Mouse (Mus musculus) heart, embryonic 16.5 days (tissue): ENCODE measurements around the gene Kctd6. TPM values are rescaled to one million over a fixed set of nuclear protein-coding genes. Genes with fewer than 3 reads are reported as not detected.

Source experiments
- ATAC-seq: fragments of 200-750 bp; cut with Nextera tagmentation; replicated peaks from 2 replicates; pipeline ENCODE4 v1.8.0; 2017; ENCODE audit warnings: moderate number of reproducible peaks; ENCODE audit not compliant: insufficient read depth, low FRiP score; ENCODE audit errors: extremely low read depth
- H3K27ac ChIP-seq: fragments of 300-500 bp; sonication (generic); 2 replicates; pipeline ENCODE4 v1.5.1; 2014; ENCODE audit warnings: mild to moderate bottlenecking, low read length, control low read depth, moderate library complexity
- H3K27me3 ChIP-seq: fragments of 300-500 bp; sonication (generic); 2 replicates; pipeline ENCODE4 v1.6.1; 2014; ENCODE audit warnings: low read length, mixed read lengths; ENCODE audit not compliant: control insufficient read depth, insufficient read depth
- H3K36me3 ChIP-seq: fragments of 300-500 bp; sonication (generic); 2 replicates; pipeline ENCODE4 v1.6.1; 2014; ENCODE audit not compliant: control insufficient read depth, insufficient read depth
- H3K4me1 ChIP-seq: fragments of 300-500 bp; sonication (generic); 2 replicates; pipeline ENCODE4 v1.6.1; 2014; ENCODE audit warnings: low read length, mixed read lengths; ENCODE audit not compliant: control insufficient read depth, insufficient read depth
- H3K4me2 ChIP-seq: fragments of 300-500 bp; sonication (generic); 2 replicates; pipeline ENCODE4 v1.6.1; 2014; ENCODE audit warnings: low read depth, mild to moderate bottlenecking, control low read depth, low read length
- H3K4me3 ChIP-seq: fragments of 300-500 bp; sonication (generic); 2 replicates; pipeline ENCODE4 v1.5.1; 2014; ENCODE audit warnings: mild to moderate bottlenecking, control low read depth, low read length
- H3K9ac ChIP-seq: fragments of 300-500 bp; sonication (generic); 2 replicates; pipeline ENCODE4 v1.6.1; 2014; ENCODE audit warnings: low read length, control low read depth
- H3K9me3 ChIP-seq: fragments of 300-500 bp; sonication (generic); replicated peaks from 2 replicates; pipeline ENCODE4 v1.6.1; 2016; ENCODE audit warnings: low read length; ENCODE audit not compliant: control insufficient read depth
- WGBS: fragments of 180-500 bp; shearing (Covaris S2); extraction: QIAGEN DNeasy Blood & Tissue Kit; methylation state at CpG from one replicate; pipeline ENCODE4 v1.1.7; 2014; 5-methylcytosine and 5-hydroxymethylcytosine counted together
- polyA plus RNA-seq: library from polyadenylated mRNA; unstranded; fragments of >200 nt; fragmentation: Nextera tagmentation; extraction: Ambion mirVana; gene quantifications from 2 replicates; pipeline ENCODE4 v1.2.1, GENCODE M21; 2015

Kctd6 gene
- polyA plus RNA-seq, 1 experiment from 2014 or later, result 2.5 TPM

DNA sequence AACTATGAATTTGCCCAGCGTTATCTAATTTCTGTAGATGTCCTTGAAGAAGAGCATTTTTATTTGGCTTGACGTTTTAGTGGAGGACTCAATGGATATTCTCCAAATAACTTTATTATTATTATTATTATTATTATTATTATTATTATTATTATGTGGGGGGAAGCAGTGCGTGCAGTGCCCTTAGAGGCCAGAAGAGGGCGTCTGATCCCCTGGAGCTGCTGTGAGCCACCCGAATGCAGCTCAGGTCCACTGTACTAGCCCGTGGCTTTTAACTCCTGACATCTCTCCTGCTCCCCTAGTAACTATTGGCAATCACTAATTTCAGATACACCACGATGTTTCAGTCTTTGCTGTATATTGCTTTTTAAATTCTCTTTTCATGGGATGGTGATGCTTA, 6.4 kb downstream of the Kctd6 start:
- Histone ChIP-seq H3K27ac (no peak overlapping the region), H3K27me3 (no peaks in the 10 kb centered on the region), H3K36me3 (peaks cover 7% of the 10 kb centered on the region), H3K4me3 (no peak overlapping the region), H3K4me2 (no peak overlapping the region), H3K9ac (no peak overlapping the region), H3K9me3 (no peaks in the 10 kb centered on the region), H3K4me1 (peaks cover 12% of the 10 kb centered on the region)
- WGBS, result 68% methylated on average over 7 of the region's 7 CpGs
- no peak for ATAC-seq

DNA sequence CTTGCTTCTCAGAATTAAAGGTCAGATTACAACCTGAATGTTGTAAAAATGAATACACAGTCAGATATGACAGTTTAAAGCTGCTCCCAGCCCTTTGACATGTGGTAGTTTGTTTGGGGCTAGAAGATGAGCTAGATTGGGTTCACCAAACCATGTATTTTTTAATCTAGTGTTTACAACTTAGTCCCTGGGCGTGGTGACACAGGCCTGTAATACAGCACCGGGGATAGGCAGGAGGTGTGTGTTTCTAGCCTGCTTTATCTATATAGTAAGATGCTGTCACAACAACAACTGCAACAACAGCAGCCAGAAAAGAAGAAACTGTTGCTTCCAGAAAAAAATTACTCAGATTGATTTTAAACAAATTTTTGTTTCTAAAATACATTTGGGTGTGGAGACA, 7.0 kb downstream of the Kctd6 start:
- no peaks in the 10 kb centered on the region for H3K27me3 ChIP-seq
- H3K9me3 ChIP-seq, result no peaks in the 10 kb centered on the region
- H3K36me3 ChIP-seq, result peaks cover 7% of the 10 kb centered on the region
- no peak overlapping the region for H3K4me2 ChIP-seq
- H3K4me3 ChIP-seq, result no peak overlapping the region
- 92% methylated on average over 2 of the region's 2 CpGs for WGBS
- no peak overlapping the region for H3K27ac ChIP-seq
- H3K4me1 ChIP-seq, result peaks cover 6% of the 10 kb centered on the region
- ATAC-seq, result no peak
- H3K9ac ChIP-seq, result no peak overlapping the region

DNA sequence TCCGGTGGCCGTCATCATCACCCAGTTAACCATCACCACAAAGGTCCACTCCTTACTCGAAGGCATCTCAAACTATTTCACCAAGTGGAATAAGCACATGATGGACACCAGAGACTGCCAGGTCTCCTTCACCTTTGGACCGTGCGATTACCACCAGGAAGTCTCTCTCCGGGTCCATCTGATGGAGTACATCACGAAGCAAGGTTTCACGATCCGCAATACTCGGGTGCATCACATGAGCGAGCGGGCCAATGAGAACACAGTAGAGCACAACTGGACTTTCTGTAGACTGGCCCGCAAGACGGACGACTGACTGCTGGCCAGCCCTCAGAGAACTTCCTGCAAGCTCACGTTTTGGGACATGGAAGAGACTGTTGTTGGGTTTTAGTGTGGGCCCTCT, 8.6 kb downstream of the Kctd6 start:
- H3K27me3 ChIP-seq, result no peaks in the 10 kb centered on the region
- 93% methylated on average over 16 of the region's 16 CpGs for WGBS
- 0 out of 2 replicates have a peak, but pooled peaks cover 2% of the 10 kb centered on the region for H3K4me1 ChIP-seq
- ATAC-seq, result no peak
- H3K4me2 ChIP-seq, result no peak overlapping the region
- H3K9ac ChIP-seq, result no peak overlapping the region
- H3K4me3 ChIP-seq, result no peak overlapping the region
- no peak overlapping the region for H3K27ac ChIP-seq
- peaks cover 7% of the 10 kb centered on the region for H3K36me3 ChIP-seq
- H3K9me3 ChIP-seq, result no peaks in the 10 kb centered on the region

DNA sequence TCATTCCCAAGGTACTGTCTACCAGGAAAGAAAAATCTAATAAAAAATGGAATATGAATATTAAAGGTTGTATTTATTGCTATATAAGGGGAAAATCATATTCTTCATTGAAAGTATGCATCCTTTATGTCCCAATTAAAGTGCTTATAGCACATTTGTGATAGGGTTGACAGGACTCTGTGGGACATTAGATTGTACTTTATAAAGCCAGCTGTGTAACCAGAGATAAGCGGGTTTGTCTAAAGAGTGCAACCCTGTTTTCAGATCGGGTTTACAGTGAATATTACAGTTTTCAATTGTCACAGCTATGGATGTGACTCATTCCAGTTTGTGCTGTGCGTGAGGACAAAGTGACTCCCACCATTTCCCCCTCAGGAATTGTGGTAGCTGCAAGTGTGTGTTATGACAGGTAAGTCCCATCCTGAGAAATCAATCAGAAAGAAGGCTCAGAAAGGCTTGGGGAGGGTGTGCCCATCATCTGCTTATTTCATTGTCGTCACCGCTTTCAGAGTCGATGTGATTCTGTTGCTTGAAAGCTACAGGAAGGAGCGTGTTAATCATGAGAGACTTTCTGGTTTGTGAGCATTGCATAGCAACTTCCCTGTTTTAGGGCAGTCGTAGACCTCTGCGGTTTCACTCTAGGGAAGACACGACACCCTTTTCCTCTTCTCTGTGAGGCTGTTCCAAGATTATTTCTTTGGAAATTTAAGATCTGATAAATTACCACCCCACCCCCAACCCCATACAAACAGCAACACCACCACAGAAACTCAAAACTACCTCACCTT, 9.8 kb downstream of the Kctd6 start:
- WGBS, result 80% methylated on average over 10 of the region's 10 CpGs
- H3K4me1 ChIP-seq, result 0 out of 2 replicates have a peak, but pooled peaks cover 2% of the 10 kb centered on the region
- ATAC-seq, result no peak
- H3K36me3 ChIP-seq, result peaks cover 7% of the 10 kb centered on the region
- no peaks in the 10 kb centered on the region for H3K9me3 ChIP-seq
- no peak overlapping the region for H3K9ac ChIP-seq
- no peak overlapping the region for H3K4me3 ChIP-seq
- H3K4me2 ChIP-seq, result no peak overlapping the region
- no peaks in the 10 kb centered on the region for H3K27me3 ChIP-seq
- H3K27ac ChIP-seq, result no peak overlapping the region

DNA sequence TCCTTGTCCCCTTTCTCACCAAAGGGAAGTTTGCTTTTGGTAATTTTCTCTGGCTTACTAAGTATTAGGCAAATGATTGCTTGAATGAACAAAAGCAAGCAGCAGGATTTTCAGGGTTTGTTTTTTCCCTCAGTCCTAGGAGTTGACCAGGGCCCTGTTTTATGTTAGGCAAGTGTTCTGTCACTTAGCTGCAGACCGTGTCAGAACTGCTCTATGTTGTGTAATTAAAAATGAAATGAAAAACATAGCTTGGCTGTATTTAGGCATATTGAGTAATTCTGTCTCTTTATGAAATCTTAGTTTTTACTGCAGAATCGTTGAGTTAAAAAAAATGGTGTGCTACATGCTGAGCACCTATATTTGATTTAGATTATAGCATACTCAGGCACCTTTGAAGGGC, 10.9 kb downstream of the Kctd6 start:
- no peak for ATAC-seq
- no peaks in the 10 kb centered on the region for H3K27me3 ChIP-seq
- 73% methylated on average over 2 of the region's 2 CpGs for WGBS
- H3K9me3 ChIP-seq, result no peaks in the 10 kb centered on the region
- H3K36me3 ChIP-seq, result peaks cover 7% of the 10 kb centered on the region
- H3K9ac ChIP-seq, result no peak overlapping the region
- no peak overlapping the region for H3K27ac ChIP-seq
- no peak overlapping the region for H3K4me2 ChIP-seq
- peaks cover 3% of the 10 kb centered on the region; the same call in 1 of the 2 replicates for H3K4me1 ChIP-seq
- H3K4me3 ChIP-seq, result no peak overlapping the region

DNA sequence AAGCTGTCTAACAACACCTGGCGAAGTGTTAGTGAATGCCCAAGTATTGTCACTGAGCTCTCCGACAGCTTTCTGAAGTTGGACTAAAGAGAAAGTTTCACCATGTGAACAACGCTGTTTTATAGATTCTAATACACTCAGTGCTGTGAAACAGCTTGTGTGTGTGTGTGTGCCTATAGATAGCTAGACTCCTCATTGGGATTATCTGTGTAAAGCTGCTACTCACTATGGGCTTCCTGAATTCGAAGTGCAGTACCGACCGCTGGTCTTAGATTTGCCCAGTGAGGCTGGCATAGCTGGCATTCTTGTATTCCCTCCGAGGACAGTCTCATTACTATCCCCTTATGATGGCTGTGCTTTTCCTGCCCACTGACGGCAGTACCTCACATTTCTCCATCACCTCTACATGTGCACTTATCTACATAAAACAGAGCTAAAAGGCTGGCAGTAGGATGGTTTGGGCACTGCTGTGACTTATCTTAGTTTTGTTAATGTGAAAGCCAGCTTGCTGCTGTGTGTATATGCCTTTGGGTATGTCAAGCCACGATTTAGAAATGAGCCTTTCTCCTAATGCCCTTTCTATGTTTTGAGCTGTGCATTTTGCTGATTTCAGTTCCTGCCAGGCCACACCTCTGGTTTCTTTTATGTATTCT, 15.6 kb downstream of the Kctd6 start:
- peaks cover 7% of the 10 kb centered on the region; the same call in 1 of the 2 replicates for H3K4me1 ChIP-seq
- H3K36me3 ChIP-seq, result no peaks in the 10 kb centered on the region
- WGBS, result 57% methylated on average over 9 of the region's 9 CpGs
- no peak overlapping the region for H3K9ac ChIP-seq
- H3K27me3 ChIP-seq, result no peaks in the 10 kb centered on the region
- no peak overlapping the region for H3K4me3 ChIP-seq
- no peak overlapping the region for H3K27ac ChIP-seq
- H3K4me2 ChIP-seq, result no peak overlapping the region
- H3K9me3 ChIP-seq, result no peaks in the 10 kb centered on the region
- ATAC-seq, result no peak

DNA sequence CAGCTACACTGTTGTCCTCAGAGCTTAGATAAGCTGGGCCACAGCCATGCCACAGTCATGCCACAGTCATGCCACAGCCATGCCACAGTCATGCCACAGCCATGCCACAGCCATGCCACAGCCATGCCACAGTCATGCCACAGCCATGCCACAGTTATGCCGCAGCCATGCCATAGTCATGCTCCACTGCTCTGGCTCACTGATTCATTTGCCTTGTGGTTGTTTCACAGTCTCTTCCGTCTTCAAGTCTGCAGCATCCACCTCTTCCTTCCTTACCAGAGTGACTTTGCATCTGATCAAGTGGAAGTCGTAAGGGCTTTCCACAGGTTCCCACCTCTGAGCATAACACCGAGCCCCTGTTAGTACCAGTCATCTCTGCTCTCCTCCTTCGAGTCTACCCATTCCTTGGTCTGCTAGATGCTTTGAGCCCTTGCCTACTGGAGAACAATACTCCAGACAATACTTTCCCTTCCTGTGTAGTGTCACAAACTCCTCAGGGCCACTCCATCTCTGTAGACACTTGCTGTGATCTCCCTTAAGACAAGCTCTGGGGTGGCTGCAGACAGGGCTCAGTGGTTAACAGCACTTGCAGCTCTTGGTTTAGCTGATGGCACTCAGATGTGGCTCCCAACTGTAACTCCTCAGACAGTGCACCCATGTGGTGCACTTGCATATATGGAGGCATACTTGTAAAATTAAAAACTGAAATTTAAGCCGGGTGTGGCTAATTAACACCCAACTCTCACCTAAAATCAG, 18.4 kb downstream of the Kctd6 start:
- WGBS, result 65% methylated on average over 6 of the region's 6 CpGs
- Histone ChIP-seq H3K4me1 (peaks cover 7% of the 10 kb centered on the region; the same call in 1 of the 2 replicates), H3K27ac (no peak overlapping the region), H3K4me2 (no peak overlapping the region), H3K9ac (no peak overlapping the region), H3K27me3 (no peaks in the 10 kb centered on the region), H3K36me3 (no peaks in the 10 kb centered on the region), H3K9me3 (no peaks in the 10 kb centered on the region), H3K4me3 (no peak overlapping the region)
- no peak for ATAC-seq

DNA sequence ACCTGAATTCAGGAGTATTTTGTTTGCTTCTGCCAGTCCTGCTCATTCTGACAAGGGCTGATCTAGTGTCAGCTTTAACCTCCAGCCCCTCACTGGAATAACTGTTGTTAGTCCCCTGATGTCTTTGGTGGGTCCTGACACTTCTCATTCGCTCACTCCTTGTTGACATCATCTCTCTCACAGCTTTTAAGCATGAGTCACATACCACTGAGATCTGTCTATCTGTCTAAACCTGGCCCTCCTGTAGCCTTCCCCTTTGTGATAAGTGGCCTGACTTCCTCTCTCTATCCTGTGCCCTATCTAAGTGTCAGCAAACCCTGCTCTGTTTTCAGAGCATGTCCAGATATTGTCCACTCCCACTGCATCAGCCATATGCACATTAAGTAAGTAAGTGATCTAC, 19.3 kb downstream of the Kctd6 start:
- no peak; the same call in 1 of the 2 replicates for ATAC-seq
- H3K9ac ChIP-seq, result no peak overlapping the region

DNA sequence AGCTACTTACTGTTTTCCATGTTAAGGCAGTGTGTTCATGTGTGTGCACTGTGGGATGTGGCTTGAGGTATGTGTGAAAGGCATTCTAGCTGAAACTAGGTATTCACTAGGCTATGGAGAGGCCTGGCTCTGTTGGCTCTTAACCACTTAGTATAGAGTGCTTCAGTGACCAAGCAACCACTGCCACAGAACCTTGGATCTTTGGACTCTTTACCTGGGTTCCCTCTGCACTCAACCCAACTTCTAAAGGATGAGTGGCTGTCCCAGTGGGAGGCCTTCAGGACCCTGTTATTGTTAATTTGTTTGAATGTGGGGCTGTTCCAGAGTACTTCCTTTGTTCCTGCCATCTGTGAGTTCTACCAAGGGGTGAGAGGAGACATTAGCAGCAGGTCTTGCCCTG, 27.9 kb downstream of the Kctd6 start:
- no peaks in the 10 kb centered on the region for H3K36me3 ChIP-seq
- H3K9me3 ChIP-seq, result no peaks in the 10 kb centered on the region
- no peak for ATAC-seq
- H3K9ac ChIP-seq, result no peak overlapping the region
- H3K4me3 ChIP-seq, result no peak overlapping the region
- no peaks in the 10 kb centered on the region for H3K4me1 ChIP-seq
- no peak overlapping the region for H3K27ac ChIP-seq
- no peak overlapping the region for H3K4me2 ChIP-seq
- H3K27me3 ChIP-seq, result no peaks in the 10 kb centered on the region

More for the DNA sequence above, 19.3 kb downstream of the Kctd6 start:
- Histone ChIP-seq H3K36me3 (no peaks in the 10 kb centered on the region), H3K4me3 (no peak overlapping the region), H3K27me3 (no peaks in the 10 kb centered on the region), H3K9me3 (no peaks in the 10 kb centered on the region), H3K4me1 (peaks cover 7% of the 10 kb centered on the region; the same call in 1 of the 2 replicates), H3K4me2 (no peak overlapping the region), H3K27ac (no peak overlapping the region)
- WGBS, result 8% methylated on average over 1 of the region's 1 CpGs
